ENCODE assay signal across 10 mouse cellular contexts in the genomic region with DNA sequence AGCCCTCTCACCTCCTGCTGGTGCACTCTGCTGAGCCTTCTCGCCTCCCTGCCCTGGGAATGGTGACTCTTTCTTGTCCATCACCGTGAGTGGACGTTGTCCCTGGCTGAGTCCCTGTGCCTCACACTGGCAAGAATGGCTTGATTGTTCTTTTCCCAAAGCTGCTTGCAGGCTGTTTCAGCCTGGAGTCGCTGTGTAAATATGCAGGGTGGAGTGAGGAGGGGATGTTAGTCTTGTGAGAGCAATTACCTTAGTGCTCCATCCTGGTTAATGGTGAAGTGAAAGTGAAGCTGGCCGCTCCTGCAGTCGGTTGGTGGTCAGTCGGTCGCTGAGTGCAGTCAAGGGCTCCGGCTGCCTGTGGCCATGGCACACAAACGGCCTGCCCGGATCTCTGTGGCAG. TPM values are rescaled to one million over a fixed set of nuclear protein-coding genes. Genes with fewer than 3 reads are reported as not detected.
DNase-seq lines count a peak whose midpoint lies in the region; ATAC-seq and TF ChIP-seq lines count a peak whose summit lies in the region.
"Had no signal": no experiment of that assay in that cellular context is flagged by ENCODE, and none has a peak within 500 bp of the region (broad histone marks: within the 10 kb centered on the region; RNA-seq: fewer than 3 reads in every experiment).

No protein-coding gene starts in this region.

- no peaks in the 10 kb centered on the region for H3K9me3 ChIP-seq in forebrain, embryonic 10.5 days
- no peaks in the 10 kb centered on the region for H3K9me3 ChIP-seq in forebrain, embryonic 16.5 days (ENCODE audit: control insufficient read depth, low read length)
- no peaks in the 10 kb centered on the region for H3K9me3 ChIP-seq in midbrain, embryonic 10.5 days (replicated peaks)
- no peaks in the 10 kb centered on the region for H3K9me3 ChIP-seq in midbrain, embryonic 11.5 days (ENCODE audit: control insufficient read depth, low read length)
- no peaks in the 10 kb centered on the region for H3K9me3 ChIP-seq in limb, embryonic 10.5 days (replicated peaks)

- peaks cover 27% of the 10 kb centered on the region for H3K4me1 ChIP-seq in forebrain, embryonic 10.5 days
- peaks cover 26% of the 10 kb centered on the region for H3K4me1 ChIP-seq in forebrain, embryonic 16.5 days (replicated peaks; ENCODE audit: control insufficient read depth, insufficient read depth, low read length)
- peaks cover 32% of the 10 kb centered on the region for H3K4me1 ChIP-seq in midbrain, embryonic 10.5 days
- H3K4me1 ChIP-seq in midbrain, embryonic 11.5 days (ENCODE audit: control insufficient read depth, insufficient read depth, low read length), result peaks cover 2% of the 10 kb centered on the region; the same call in 1 of the 2 replicates
- peaks cover 30% of the 10 kb centered on the region for H3K4me1 ChIP-seq in limb, embryonic 10.5 days
- H3K4me1 ChIP-seq in small intestine, adult 2 months (ENCODE audit: control insufficient read depth, insufficient read depth, insufficient read length, low read length), result peaks cover 4% of the 10 kb centered on the region

- TF ChIP-seq CTCF in small intestine, adult 2 months (IDR thresholded peaks at IDR 0.05; ENCODE audit: extremely low read depth, insufficient read length, insufficient replicate concordance, low read depth, low read length), result no peak

- ATAC-seq in forebrain, embryonic 16.5 days, result no peak
- no peak for ATAC-seq in midbrain, embryonic 11.5 days (ENCODE audit: low FRiP score)

- TF ChIP-seq POLR2A in small intestine, adult 2 months (IDR thresholded peaks at IDR 0.05; ENCODE audit: low read depth, low read length), result peak; percentile 17; the same call in 1 of the 2 replicates

- H3K27ac ChIP-seq in forebrain, embryonic 10.5 days, result peak overlapping the region; percentile 32
- H3K27ac ChIP-seq in forebrain, embryonic 16.5 days (ENCODE audit: low read length), result no peak overlapping the region
- H3K27ac ChIP-seq in midbrain, embryonic 10.5 days (replicated peaks), result peak overlapping the region; percentile 70
- H3K27ac ChIP-seq in midbrain, embryonic 11.5 days (ENCODE audit: low read depth, low read length), result no peak overlapping the region
- peak overlapping the region; percentile 76 for H3K27ac ChIP-seq in limb, embryonic 10.5 days
- peak overlapping the region; percentile 72 for H3K27ac ChIP-seq in small intestine, adult 2 months (ENCODE audit: insufficient read depth, low read depth, low read length)

- H3K27me3 ChIP-seq in forebrain, embryonic 10.5 days (ENCODE audit: poor library complexity, severe bottlenecking), result no peaks in the 10 kb centered on the region
- no peaks in the 10 kb centered on the region for H3K27me3 ChIP-seq in forebrain, embryonic 16.5 days (replicated peaks; ENCODE audit: control insufficient read depth, insufficient read depth, low read length)
- H3K27me3 ChIP-seq in midbrain, embryonic 10.5 days (ENCODE audit: low read depth, poor library complexity, severe bottlenecking), result no peaks in the 10 kb centered on the region
- no peaks in the 10 kb centered on the region for H3K27me3 ChIP-seq in midbrain, embryonic 11.5 days (ENCODE audit: control insufficient read depth, insufficient read depth, low read length)
- H3K27me3 ChIP-seq in limb, embryonic 10.5 days (ENCODE audit: low read depth, poor library complexity, severe bottlenecking), result no peaks in the 10 kb centered on the region
- no peaks in the 10 kb centered on the region for H3K27me3 ChIP-seq in small intestine, adult 2 months (ENCODE audit: control insufficient read depth, insufficient read depth, low read length)

- no peak overlapping the region for H3K4me2 ChIP-seq in forebrain, embryonic 16.5 days (ENCODE audit: low read length)
- no peak overlapping the region for H3K4me2 ChIP-seq in midbrain, embryonic 11.5 days

- no peaks in the 10 kb centered on the region for H3K36me3 ChIP-seq in forebrain, embryonic 10.5 days (replicated peaks)
- no peaks in the 10 kb centered on the region for H3K36me3 ChIP-seq in forebrain, embryonic 16.5 days (ENCODE audit: control insufficient read depth, insufficient read depth)
- H3K36me3 ChIP-seq in midbrain, embryonic 10.5 days, result no peaks in the 10 kb centered on the region
- no peaks in the 10 kb centered on the region; the same call in 1 of the 2 replicates for H3K36me3 ChIP-seq in midbrain, embryonic 11.5 days (ENCODE audit: control insufficient read depth, insufficient read depth, low read length)
- H3K36me3 ChIP-seq in limb, embryonic 10.5 days, result no peaks in the 10 kb centered on the region
- H3K36me3 ChIP-seq in small intestine, adult 2 months (ENCODE audit: control insufficient read depth, insufficient read depth, low read length), result no peaks in the 10 kb centered on the region

- H3K4me3 ChIP-seq in forebrain, embryonic 10.5 days, result no peak overlapping the region
- no peak overlapping the region for H3K4me3 ChIP-seq in forebrain, embryonic 16.5 days (replicated peaks; ENCODE audit: low read length)
- H3K4me3 ChIP-seq in midbrain, embryonic 10.5 days, result no peak overlapping the region
- H3K4me3 ChIP-seq in midbrain, embryonic 11.5 days (ENCODE audit: low read depth, low read length), result no peak overlapping the region
- H3K4me3 ChIP-seq in limb, embryonic 10.5 days, result no peak overlapping the region
- H3K4me3 ChIP-seq in small intestine, adult 2 months (ENCODE audit: low read depth, low read length), result peak overlapping the region; percentile 54
- H3K4me3 ChIP-seq: erythroblast, embryonic 14.5 days had no signal

- no peak overlapping the region for H3K9ac ChIP-seq in forebrain, embryonic 16.5 days (replicated peaks; ENCODE audit: low read depth, low read length)
- H3K9ac ChIP-seq in midbrain, embryonic 11.5 days (ENCODE audit: low read length), result no peak overlapping the region

- WGBS in forebrain, embryonic 10.5 days, result 67% methylated on average over 11 of the region's 11 CpGs
- 49% methylated on average over 11 of the region's 11 CpGs for WGBS in forebrain, embryonic 16.5 days
- WGBS in midbrain, embryonic 10.5 days, result 73% methylated on average over 11 of the region's 11 CpGs
- 71% methylated on average over 11 of the region's 11 CpGs for WGBS in midbrain, embryonic 11.5 days
- WGBS in limb, embryonic 10.5 days, result 77% methylated on average over 11 of the region's 11 CpGs
- 22% methylated on average over 11 of the region's 11 CpGs for WGBS in small intestine, adult 2 months

- no peak for DNase-seq in forebrain, embryonic 10.5 days (ENCODE audit: extremely low spot score, low spot score)
- no peak for DNase-seq in midbrain, embryonic 10.5 days (ENCODE audit: low spot score)
- DNase-seq in midbrain, embryonic 11.5 days (ENCODE audit: low spot score, missing footprints), result no peak
- DNase-seq in limb, embryonic 10.5 days (ENCODE audit: low spot score), result no peak
- DNase-seq in urinary bladder, adult 2 months (ENCODE audit: low spot score), result no peak
- DNase-seq in right cerebral cortex, postnatal 4 days, result no peak
- DNase-seq: heart, postnatal 14 days had no signal

RNA-seq across cellular contexts. Expression of a gene that starts 57.8 kb away (rescaled TPM):
- polyA plus RNA-seq in forebrain, embryonic 10.5 days (2016; fragmentation: Nextera tagmentation; extraction: Ambion mirVana), result 26.3 and 32.5 TPM in 2 replicates
- polyA plus RNA-seq in forebrain, embryonic 16.5 days (2015; fragmentation: Nextera tagmentation; extraction: Ambion mirVana), result 153 and 163 TPM in 2 replicates
- polyA plus RNA-seq in midbrain, embryonic 10.5 days (2016; fragmentation: Nextera tagmentation; extraction: Ambion mirVana), result 26.4 and 42.7 TPM in 2 replicates
- 44.2 and 46.0 TPM in 2 replicates for polyA plus RNA-seq in midbrain, embryonic 11.5 days (2014; fragmentation: Nextera tagmentation; extraction: Ambion mirVana)
- polyA plus RNA-seq in limb, embryonic 10.5 days (2016; fragmentation: Nextera tagmentation; extraction: Ambion mirVana), result 5.7 and 10.3 TPM in 2 replicates
- 6.3 and 11.2 TPM in 2 replicates for polyA plus RNA-seq in small intestine, adult 2 months (2012; rRNA removed)
- 4.8 and 10.3 TPM in 2 replicates for polyA plus RNA-seq in urinary bladder, adult 2 months (2012; rRNA removed)

Comparison
In these comparisons a context has a peak if more than half of its experiments do, and no peak if none do; other contexts are left out.
1. H3K27ac ChIP-seq: peak in forebrain, embryonic 10.5 days (single experiment), midbrain, embryonic 10.5 days (single experiment), limb, embryonic 10.5 days (single experiment) and small intestine, adult 2 months (single experiment); none in forebrain, embryonic 16.5 days (single experiment) and midbrain, embryonic 11.5 days (single experiment).